In the genomic region with DNA sequence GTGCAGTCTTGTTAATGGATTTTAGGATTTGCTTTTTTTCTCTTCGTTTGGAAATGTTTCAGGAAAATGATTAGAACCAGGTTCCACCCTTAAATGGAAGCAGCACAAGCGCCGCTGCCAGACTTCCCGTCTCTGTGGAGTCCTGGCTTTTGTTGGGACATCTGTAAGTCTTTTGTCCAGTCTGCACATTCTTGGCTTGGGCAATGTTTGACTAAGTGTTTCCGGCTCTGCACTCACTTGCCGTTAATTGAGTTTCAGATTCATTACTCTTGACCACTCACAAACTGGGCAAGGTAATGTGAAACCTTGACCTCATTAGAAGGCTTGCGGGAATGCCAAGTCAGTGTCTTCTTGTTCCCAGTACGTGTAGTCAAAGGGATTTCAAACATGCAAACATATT, we compare ENCODE assay signal across 10 mouse cellular contexts. TPM values are rescaled to one million over a fixed set of nuclear protein-coding genes. Genes with fewer than 3 reads are reported as not detected.
A peak's percentile ranks its signal among the peaks of the same experiment; 100 is the strongest.
DNase-seq lines count a peak whose midpoint lies in the region; ATAC-seq and TF ChIP-seq lines count a peak whose summit lies in the region.
"Had no signal": no experiment of that assay in that cellular context is flagged by ENCODE, and none has a peak within 500 bp of the region (broad histone marks: within the 10 kb centered on the region; RNA-seq: fewer than 3 reads in every experiment).

No protein-coding gene starts in this region.

- H3K4me3 ChIP-seq in liver, adult 2 months (ENCODE audit: insufficient read depth, low read depth, low read length): no peak overlapping the region
- no peak overlapping the region for H3K4me3 ChIP-seq in liver, postnatal 0 days (ENCODE audit: low read depth, low read length)
- H3K4me3 ChIP-seq in gastrocnemius, adult 2 months: peak overlapping the region; percentile 21
- no peak overlapping the region for H3K4me3 ChIP-seq in kidney, embryonic 14.5 days (ENCODE audit: low read length)
- H3K4me3 ChIP-seq in stomach, embryonic 14.5 days (ENCODE audit: low read depth, low read length): no peak overlapping the region
- no peak overlapping the region for H3K4me3 ChIP-seq in cerebellum, adult 2 months (replicated peaks; ENCODE audit: insufficient read depth, low read depth, low read length)
- H3K4me3 ChIP-seq in midbrain, embryonic 14.5 days (replicated peaks; ENCODE audit: low read depth, low read length): no peak overlapping the region

- H3K4me2 ChIP-seq in liver, postnatal 0 days (ENCODE audit: low read depth, low read length): no peak overlapping the region
- H3K4me2 ChIP-seq in kidney, embryonic 14.5 days (replicated peaks; ENCODE audit: low read depth, low read length): no peak overlapping the region
- no peak overlapping the region for H3K4me2 ChIP-seq in stomach, embryonic 14.5 days (replicated peaks; ENCODE audit: low read depth, low read length)
- H3K4me2 ChIP-seq in midbrain, embryonic 14.5 days (ENCODE audit: low read length): no peak overlapping the region
- H3K4me2 ChIP-seq: liver, embryonic 11.5 days had no signal

- intact Hi-C loops in gastrocnemius, adult 2 months (cut with DNase I): loop anchor here (10.0 kb wide), 1 partner anchor 216 kb away; no protein-coding TSS in a partner anchor

- no peak for TF ChIP-seq CTCF in liver, adult 2 months (IDR thresholded peaks at IDR 0.05; ENCODE audit: low read depth, low read length)
- TF ChIP-seq CTCF in liver, postnatal 0 days (IDR thresholded peaks at IDR 0.05; ENCODE audit: low read depth): no peak
- no peak for TF ChIP-seq CTCF in gastrocnemius, adult 2 months (IDR thresholded peaks at IDR 0.05)
- TF ChIP-seq CTCF in cerebellum, adult 2 months (IDR thresholded peaks at IDR 0.05; ENCODE audit: borderline replicate concordance, insufficient read depth, low read depth, low read length): no peak

- no peaks in the 10 kb centered on the region for H3K79me2 ChIP-seq in liver, adult 2 months (ENCODE audit: control insufficient read depth, insufficient read depth, low read length)

- no peak overlapping the region for H3K9ac ChIP-seq in liver, adult 2 months (ENCODE audit: low read depth, low read length)
- no peak overlapping the region for H3K9ac ChIP-seq in liver, postnatal 0 days (replicated peaks)
- no peak overlapping the region for H3K9ac ChIP-seq in kidney, embryonic 14.5 days (ENCODE audit: low read depth, low read length)
- H3K9ac ChIP-seq in stomach, embryonic 14.5 days (replicated peaks; ENCODE audit: low read depth, low read length): no peak overlapping the region
- no peak overlapping the region for H3K9ac ChIP-seq in midbrain, embryonic 14.5 days (replicated peaks; ENCODE audit: low read length)

- WGBS in liver, adult 2 months: 52% methylated on average over 8 of the region's 8 CpGs
- 80% methylated on average over 8 of the region's 8 CpGs for WGBS in liver, postnatal 0 days (ENCODE audit: insufficient replicate concordance)
- 53% methylated on average over 8 of the region's 8 CpGs for WGBS in kidney, embryonic 14.5 days
- WGBS in stomach, embryonic 14.5 days: 44% methylated on average over 8 of the region's 8 CpGs
- WGBS in cerebellum, adult 2 months: 39% methylated on average over 8 of the region's 8 CpGs
- 82% methylated on average over 8 of the region's 8 CpGs for WGBS in midbrain, embryonic 14.5 days

- no peaks in the 10 kb centered on the region for H3K27me3 ChIP-seq in liver, adult 2 months (ENCODE audit: control insufficient read depth, insufficient read depth, low read length)
- H3K27me3 ChIP-seq in liver, postnatal 0 days (ENCODE audit: insufficient read depth, low read length): no peaks in the 10 kb centered on the region
- no peaks in the 10 kb centered on the region for H3K27me3 ChIP-seq in kidney, embryonic 14.5 days (ENCODE audit: control insufficient read depth, insufficient read depth, low read length)
- no peaks in the 10 kb centered on the region for H3K27me3 ChIP-seq in stomach, embryonic 14.5 days (ENCODE audit: control insufficient read depth, insufficient read depth, low read length)
- no peaks in the 10 kb centered on the region for H3K27me3 ChIP-seq in cerebellum, adult 2 months (ENCODE audit: control insufficient read depth, insufficient read depth, low read length)
- no peaks in the 10 kb centered on the region for H3K27me3 ChIP-seq in midbrain, embryonic 14.5 days (ENCODE audit: control insufficient read depth, insufficient read depth, low read length)

- no peak for ATAC-seq in liver, postnatal 0 days
- peak; percentile 55; the same call in 1 of the 2 replicates for ATAC-seq in kidney, embryonic 14.5 days (ENCODE audit: low FRiP score, low TSS enrichment)
- ATAC-seq in stomach, embryonic 14.5 days (ENCODE audit: insufficient number of reproducible peaks, insufficient read depth, low FRiP score, low read depth): peak; percentile 56; the same call in 1 of the 2 replicates
- ATAC-seq in erythroid progenitor cell, adult 5-6 weeks (replicated peaks; ENCODE audit: low FRiP score, poor library complexity, severe bottlenecking): no peak
- no peak for ATAC-seq in midbrain, embryonic 14.5 days (ENCODE audit: low FRiP score, low TSS enrichment)

- no peaks in the 10 kb centered on the region for H3K4me1 ChIP-seq in liver, adult 2 months (ENCODE audit: control insufficient read depth, insufficient read depth, low read length)
- no peaks in the 10 kb centered on the region for H3K4me1 ChIP-seq in liver, postnatal 0 days (ENCODE audit: insufficient read depth)
- no peaks in the 10 kb centered on the region for H3K4me1 ChIP-seq in kidney, embryonic 14.5 days (ENCODE audit: control insufficient read depth, insufficient read depth, low read length)
- 0 out of 2 replicates have a peak, but pooled peaks cover 3% of the 10 kb centered on the region for H3K4me1 ChIP-seq in stomach, embryonic 14.5 days (ENCODE audit: control insufficient read depth, insufficient read depth, low read length)
- no peaks in the 10 kb centered on the region for H3K4me1 ChIP-seq in cerebellum, adult 2 months (ENCODE audit: control insufficient read depth, insufficient read depth, low read length)
- no peaks in the 10 kb centered on the region for H3K4me1 ChIP-seq in midbrain, embryonic 14.5 days (ENCODE audit: control insufficient read depth, insufficient read depth, low read length)

- no peak for TF ChIP-seq POLR2A in liver, adult 2 months (IDR thresholded peaks at IDR 0.05; ENCODE audit: extremely low read depth, insufficient read depth, low read length)
- no peak for TF ChIP-seq POLR2A in cerebellum, adult 2 months (IDR thresholded peaks at IDR 0.05; ENCODE audit: borderline replicate concordance, insufficient read depth, low read length)

- no peak for TF ChIP-seq EP300 in liver, postnatal 0 days (IDR thresholded peaks at IDR 0.05; ENCODE audit: low read depth)

- H3K27ac ChIP-seq in liver, adult 2 months (replicated peaks; ENCODE audit: insufficient read depth, low read depth, low read length): no peak overlapping the region
- H3K27ac ChIP-seq in liver, postnatal 0 days (ENCODE audit: low read depth): no peak overlapping the region
- peak overlapping the region; percentile 16 for H3K27ac ChIP-seq in gastrocnemius, adult 2 months
- no peak overlapping the region; the same call in 1 of the 2 replicates for H3K27ac ChIP-seq in kidney, embryonic 14.5 days (ENCODE audit: low read depth, low read length)
- H3K27ac ChIP-seq in stomach, embryonic 14.5 days (ENCODE audit: low read length): peak overlapping the region; percentile 58
- H3K27ac ChIP-seq in cerebellum, adult 2 months (ENCODE audit: insufficient read depth, low read length): no peak overlapping the region
- H3K27ac ChIP-seq in midbrain, embryonic 14.5 days (replicated peaks; ENCODE audit: low read depth, low read length): no peak overlapping the region

- peaks cover 20% of the 10 kb centered on the region for H3K36me3 ChIP-seq in liver, adult 2 months (ENCODE audit: control insufficient read depth, insufficient read depth, low read length)
- peaks cover 24% of the 10 kb centered on the region for H3K36me3 ChIP-seq in liver, postnatal 0 days (replicated peaks; ENCODE audit: insufficient read depth, low read length)
- peaks cover 34% of the 10 kb centered on the region for H3K36me3 ChIP-seq in kidney, embryonic 14.5 days (ENCODE audit: control insufficient read depth, insufficient read depth, low read length)
- peaks cover 18% of the 10 kb centered on the region for H3K36me3 ChIP-seq in stomach, embryonic 14.5 days (ENCODE audit: control insufficient read depth, insufficient read depth, low read length)
- H3K36me3 ChIP-seq in midbrain, embryonic 14.5 days (ENCODE audit: control insufficient read depth, insufficient read depth, low read length): peaks cover 54% of the 10 kb centered on the region

- peak; percentile 8 for DNase-seq in liver, adult 2 months (ENCODE audit: extremely low read depth, low read depth, low spot score)
- DNase-seq in liver, postnatal 0 days: no peak
- peak; percentile 61 for DNase-seq in gastrocnemius, adult 2 months
- DNase-seq in cerebellum, adult 2 months: no peak
- DNase-seq in midbrain, embryonic 14.5 days: no peak
- DNase-seq: cerebellum, postnatal 14 days had no signal

- H3K9me3 ChIP-seq in liver, postnatal 0 days (ENCODE audit: low read length): no peaks in the 10 kb centered on the region
- H3K9me3 ChIP-seq in kidney, embryonic 14.5 days (ENCODE audit: control insufficient read depth, low read length): no peaks in the 10 kb centered on the region
- H3K9me3 ChIP-seq in stomach, embryonic 14.5 days (ENCODE audit: control insufficient read depth, low read depth, low read length): no peaks in the 10 kb centered on the region
- H3K9me3 ChIP-seq in midbrain, embryonic 14.5 days (ENCODE audit: control insufficient read depth, low read length): no peaks in the 10 kb centered on the region

RNA-seq across cellular contexts. Expression of gene Golga5, which starts 29.8 kb away (rescaled TPM):
- 16.6 and 18.6 TPM in 2 replicates for total RNA-seq in liver, adult 2 months (2014; rRNA removed)
- polyA plus RNA-seq in liver, adult 2 months (2012; rRNA removed): 6.8 and 7.8 TPM in 2 replicates
- 16.5 and 16.7 TPM in 2 replicates for polyA plus RNA-seq in liver, postnatal 0 days (2015; fragmentation: Nextera tagmentation; extraction: Ambion mirVana)
- total RNA-seq in gastrocnemius, adult 2 months (2021): 10 to 100 TPM; 30.0 to 31.2 TPM
- 23.3 and 39.3 TPM in 2 replicates for polyA plus RNA-seq in kidney, embryonic 14.5 days (2014; fragmentation: Nextera tagmentation; extraction: Ambion mirVana)
- polyA plus RNA-seq in stomach, embryonic 14.5 days (2014; fragmentation: Nextera tagmentation; extraction: Ambion mirVana): 35.1 and 38.8 TPM in 2 replicates
- 27.4 and 28.4 TPM in 2 replicates for polyA plus RNA-seq in cerebellum, adult 2 months (2012; rRNA removed)
- total RNA-seq in erythroid progenitor cell, adult 5-6 weeks (2015; ENCODE audit: low replicate concordance): 11.9 and 15.9 TPM in 2 replicates
- 20.3 and 20.7 TPM in 2 replicates for total RNA-seq in erythroid progenitor cell, adult 5-6 weeks (2017; ENCODE audit: low replicate concordance)
- 21.6 and 32.4 TPM in 2 replicates for polyA plus RNA-seq in midbrain, embryonic 14.5 days (2014; fragmentation: Nextera tagmentation; extraction: Ambion mirVana)

RNA-seq across cellular contexts. Expression of gene Chga, which starts 56.0 kb away (rescaled TPM):
- total RNA-seq in liver, adult 2 months (2014; rRNA removed): 1.8 TPM in 1 of 2 replicates, not detected in the other
- 0.42 TPM in 1 of 2 replicates, not detected in the other for polyA plus RNA-seq in liver, adult 2 months (2012; rRNA removed)
- 0.45 and 0.83 TPM in 2 replicates for polyA plus RNA-seq in liver, postnatal 0 days (2015; fragmentation: Nextera tagmentation; extraction: Ambion mirVana)
- total RNA-seq in gastrocnemius, adult 2 months (2021): not detected
- 0.30 and 0.73 TPM in 2 replicates for polyA plus RNA-seq in kidney, embryonic 14.5 days (2014; fragmentation: Nextera tagmentation; extraction: Ambion mirVana)
- polyA plus RNA-seq in stomach, embryonic 14.5 days (2014; fragmentation: Nextera tagmentation; extraction: Ambion mirVana): 5.2 and 5.8 TPM in 2 replicates
- 187 and 216 TPM in 2 replicates for polyA plus RNA-seq in cerebellum, adult 2 months (2012; rRNA removed)
- not detected in 2 replicates for total RNA-seq in erythroid progenitor cell, adult 5-6 weeks (2015; ENCODE audit: low replicate concordance)
- total RNA-seq in erythroid progenitor cell, adult 5-6 weeks (2017; ENCODE audit: low replicate concordance): not detected in 2 replicates
- 92.7 and 116 TPM in 2 replicates for polyA plus RNA-seq in midbrain, embryonic 14.5 days (2014; fragmentation: Nextera tagmentation; extraction: Ambion mirVana)

RNA-seq across cellular contexts. Expression of gene Lgmn, which starts 59.1 kb away (rescaled TPM):
- total RNA-seq in liver, adult 2 months (2014; rRNA removed): 59.6 and 60.6 TPM in 2 replicates
- polyA plus RNA-seq in liver, adult 2 months (2012; rRNA removed): 33.5 and 48.5 TPM in 2 replicates
- polyA plus RNA-seq in liver, postnatal 0 days (2015; fragmentation: Nextera tagmentation; extraction: Ambion mirVana): 140 and 142 TPM in 2 replicates
- total RNA-seq in gastrocnemius, adult 2 months (2021): 10 to 100 TPM; 21.1 to 30.2 TPM
- 79.0 and 95.4 TPM in 2 replicates for polyA plus RNA-seq in kidney, embryonic 14.5 days (2014; fragmentation: Nextera tagmentation; extraction: Ambion mirVana)
- polyA plus RNA-seq in stomach, embryonic 14.5 days (2014; fragmentation: Nextera tagmentation; extraction: Ambion mirVana): 84.7 and 90.1 TPM in 2 replicates
- polyA plus RNA-seq in cerebellum, adult 2 months (2012; rRNA removed): 139 and 150 TPM in 2 replicates
- 16.3 and 28.1 TPM in 2 replicates for total RNA-seq in erythroid progenitor cell, adult 5-6 weeks (2015; ENCODE audit: low replicate concordance)
- total RNA-seq in erythroid progenitor cell, adult 5-6 weeks (2017; ENCODE audit: low replicate concordance): 13.1 and 17.7 TPM in 2 replicates
- polyA plus RNA-seq in midbrain, embryonic 14.5 days (2014; fragmentation: Nextera tagmentation; extraction: Ambion mirVana): 77.5 and 81.5 TPM in 2 replicates

Comparison
In these comparisons a context has a peak if more than half of its experiments do, and no peak if none do; other contexts are left out.
1. DNase-seq: peak in liver, adult 2 months (single experiment) and gastrocnemius, adult 2 months (single experiment); none in liver, postnatal 0 days (single experiment), cerebellum, adult 2 months (0 of 2) and midbrain, embryonic 14.5 days (single experiment).
2. H3K27ac ChIP-seq: peak in gastrocnemius, adult 2 months (single experiment) and stomach, embryonic 14.5 days (single experiment); none in liver, adult 2 months (single experiment), liver, postnatal 0 days (single experiment), kidney, embryonic 14.5 days (single experiment), cerebellum, adult 2 months (single experiment) and midbrain, embryonic 14.5 days (single experiment).
3. ATAC-seq: peak in kidney, embryonic 14.5 days (single experiment) and stomach, embryonic 14.5 days (single experiment); none in liver, postnatal 0 days (single experiment), erythroid progenitor cell, adult 5-6 weeks (single experiment) and midbrain, embryonic 14.5 days (single experiment).
4. RNA of gene Chga, which starts 56.0 kb away (polyA plus RNA-seq): 187 to 216 TPM in cerebellum, adult 2 months and 92.7 to 116 TPM in midbrain, embryonic 14.5 days; 5.2 to 5.8 TPM in stomach, embryonic 14.5 days, 0.30 to 0.73 TPM in kidney, embryonic 14.5 days, 0.45 to 0.83 TPM in liver, postnatal 0 days and 0.42 TPM in liver, adult 2 months; every median in the first group is over 10 times any median in the second.